Mouse (Mus musculus) cerebellum, adult 2 months (tissue): Measurements from ENCODE around the gene Crygc. TPM values are rescaled to one million over a fixed set of nuclear protein-coding genes. Genes with fewer than 3 reads are reported as not detected.

ENCODE experiments used
- DNase-seq, 2 experiments: peaks; one replicate each; pipeline ENCODE4 v3.0.0; 2021
- H3K27ac ChIP-seq: fragments of 200-500 bp; 2 replicates; pipeline ENCODE4 v1.5.1; 2012; ENCODE audit warnings: low read length, control low read depth, inconsistent platforms; ENCODE audit not compliant: insufficient read depth
- H3K27me3 ChIP-seq: fragments of 200-500 bp; 2 replicates; pipeline ENCODE4 v1.6.1; 2012; ENCODE audit warnings: inconsistent platforms, mild to moderate bottlenecking, low read length, moderate library complexity; ENCODE audit not compliant: control insufficient read depth, insufficient read depth
- H3K4me1 ChIP-seq: fragments of 200-500 bp; 2 replicates; pipeline ENCODE4 v1.6.1; 2011; ENCODE audit warnings: low read length; ENCODE audit not compliant: control insufficient read depth, insufficient read depth
- H3K4me3 ChIP-seq: fragments of 200-500 bp; replicated peaks from 2 replicates; pipeline ENCODE3; 2011; ENCODE audit warnings: mild to moderate bottlenecking, low read depth, low read length, control low read depth; ENCODE audit not compliant: insufficient read depth
- CTCF ChIP-seq: fragments of 200-500 bp; IDR thresholded peaks from 2 replicates; pipeline ENCODE4 v1.5.1; 2011; ENCODE audit warnings: low read depth, mild to moderate bottlenecking, control low read depth, low read length, moderate library complexity, borderline replicate concordance; ENCODE audit not compliant: insufficient read depth
- POLR2A ChIP-seq: fragments of 200-500 bp; IDR thresholded peaks from 2 replicates; pipeline ENCODE4 v1.6.1; 2011; ENCODE audit warnings: low read length, control low read depth, borderline replicate concordance; ENCODE audit not compliant: insufficient read depth
- WGBS: fragments of 180-500 bp; shearing (Covaris S2); methylation state at CpG from one replicate; pipeline ENCODE4 v1.1.7; 2018; 5-methylcytosine and 5-hydroxymethylcytosine counted together
- polyA plus RNA-seq: library from polyadenylated mRNA; depleted of rRNA; stranded (reverse); fragments of >200 nt; gene quantifications from 2 replicates; pipeline ENCODE4 v1.2.3, GENCODE M21; 2012

The Crygc gene
- polyA plus RNA-seq, 1 experiment: not detected

- 76% methylated on average over 25 of the region's 25 CpGs for WGBS
- Histone ChIP-seq H3K27ac (no peak overlapping the region), H3K27me3 (no peaks in the 10 kb centered on the region), H3K4me3 (no peak overlapping the region), H3K4me1 (no peaks in the 10 kb centered on the region)
- DNase-seq: no peak
- TF ChIP-seq CTCF (no peak), POLR2A (no peak)
These were observed 36.4 kb upstream of the Crygc start for GRCm38 (mm10) chr1:65109756-65110435.

GRCm38 (mm10) chr1:65109196-65109595 is 35.7 kb upstream of the Crygc start:
- Histone ChIP-seq H3K4me3 (no peak overlapping the region), H3K4me1 (no peaks in the 10 kb centered on the region), H3K27me3 (no peaks in the 10 kb centered on the region), H3K27ac (no peak overlapping the region)
- no peak for TF ChIP-seq POLR2A
- TF ChIP-seq CTCF: no peak
- DNase-seq: no peak
- WGBS: 93% methylated on average over 8 of the region's 8 CpGs

- no peak for DNase-seq
- WGBS: 84% methylated on average over 10 of the region's 10 CpGs
- Histone ChIP-seq H3K4me3 (no peak overlapping the region), H3K27me3 (no peaks in the 10 kb centered on the region), H3K4me1 (no peaks in the 10 kb centered on the region), H3K27ac (no peak overlapping the region)
- TF ChIP-seq POLR2A (no peak), CTCF (no peak)
These were observed 34.3 kb upstream of the Crygc start for GRCm38 (mm10) chr1:65107654-65108279.

GRCm38 (mm10) chr1:65103273-65103672 is 29.8 kb upstream of the Crygc start, which contains the start of gene Cryga:
TSS of gene Cryga (minus strand) at chr1:65103373.
- H3K4me3 ChIP-seq: no peak within 1 kb of the TSS
- H3K4me1 ChIP-seq: no peaks in the 10 kb centered on the region
- H3K27me3 ChIP-seq: no peaks in the 10 kb centered on the region
- TF ChIP-seq POLR2A (no peak), CTCF (no peak)
- H3K27ac ChIP-seq: no peak within 1 kb of the TSS
- DNase-seq: no peak
- 84% methylated on average over 11 of the region's 11 CpGs for WGBS

- no peak for TF ChIP-seq POLR2A
- DNase-seq: no peak
- Histone ChIP-seq H3K4me1 (no peaks in the 10 kb centered on the region), H3K27ac (no peak overlapping the region), H3K4me3 (no peak overlapping the region), H3K27me3 (no peaks in the 10 kb centered on the region)
- WGBS: 83% methylated on average over 3 of the region's 3 CpGs
These were observed 23.5 kb upstream of the Crygc start for GRCm38 (mm10) chr1:65096953-65097352.

GRCm38 (mm10) chr1:65091566-65091965 is 18.1 kb upstream of the Crygc start:
- no peak for DNase-seq
- H3K4me3 ChIP-seq: no peak overlapping the region
- TF ChIP-seq POLR2A (no peak), CTCF (no peak)

GRCm38 (mm10) chr1:65090370-65090769 is 16.9 kb upstream of the Crygc start:
- no peak overlapping the region for H3K4me3 ChIP-seq
- no peak for DNase-seq
- TF ChIP-seq CTCF (no peak), POLR2A (no peak)
- no peaks in the 10 kb centered on the region for H3K27me3 ChIP-seq
- 77% methylated on average over 2 of the region's 2 CpGs for WGBS
- H3K4me1 ChIP-seq: no peaks in the 10 kb centered on the region
- no peak overlapping the region for H3K27ac ChIP-seq

More at GRCm38 (mm10) chr1:65091566-65091965, 18.1 kb upstream of the Crygc start:
- H3K27me3 ChIP-seq: no peaks in the 10 kb centered on the region
- 92% methylated on average over 3 of the region's 3 CpGs for WGBS
- H3K27ac ChIP-seq: no peak overlapping the region
- H3K4me1 ChIP-seq: no peaks in the 10 kb centered on the region
